Mouse (Mus musculus) limb, embryonic 14.5 days (tissue): ENCODE data around the gene Oxt. TPM values are rescaled to one million over a fixed set of nuclear protein-coding genes. Genes with fewer than 3 reads are reported as not detected.

Source experiments
- ATAC-seq: fragments of 200-750 bp; cut with Nextera tagmentation; 2 replicates; pipeline ENCODE4 v1.8.0; 2017; ENCODE audit warnings: low read depth, moderate number of reproducible peaks, moderate TSS enrichment; ENCODE audit not compliant: low FRiP score
- DNase-seq: peaks from one replicate; pipeline ENCODE4 v3.0.0-alpha.2; 2015; ENCODE audit warnings: low spot score
- H3K27ac ChIP-seq: fragments of 300-500 bp; sonication (generic); replicated peaks from 2 replicates; pipeline ENCODE4 v1.5.1; 2014; ENCODE audit warnings: low read depth, mild to moderate bottlenecking, low read length, moderate library complexity, mixed read lengths
- H3K27me3 ChIP-seq: fragments of 300-500 bp; sonication (generic); 2 replicates; pipeline ENCODE4 v1.6.1; 2014; ENCODE audit warnings: low read length, mixed read lengths; ENCODE audit not compliant: control insufficient read depth, insufficient read depth
- H3K36me3 ChIP-seq: fragments of 300-500 bp; sonication (generic); 2 replicates; pipeline ENCODE4 v1.6.1; 2014; ENCODE audit warnings: mild to moderate bottlenecking, low read length, moderate library complexity, mixed read lengths; ENCODE audit not compliant: control insufficient read depth, insufficient read depth
- H3K4me1 ChIP-seq: fragments of 300-500 bp; sonication (generic); 2 replicates; pipeline ENCODE4 v1.6.1; 2014; ENCODE audit warnings: antibody characterized with exemption, low read length, mixed read lengths; ENCODE audit not compliant: control insufficient read depth, insufficient read depth
- H3K4me2 ChIP-seq: fragments of 300-500 bp; sonication (generic); replicated peaks from 2 replicates; pipeline ENCODE4 v1.6.1; 2014; ENCODE audit warnings: low read depth, mild to moderate bottlenecking, low read length, moderate library complexity; ENCODE audit not compliant: severe bottlenecking
- H3K4me3 ChIP-seq: fragments of 300-500 bp; sonication (generic); replicated peaks from 2 replicates; pipeline ENCODE4 v1.5.1; 2014; ENCODE audit warnings: low read length
- H3K9ac ChIP-seq: fragments of 300-500 bp; sonication (generic); 2 replicates; pipeline ENCODE4 v1.6.1; 2014; ENCODE audit warnings: mild to moderate bottlenecking, low read depth, low read length, moderate library complexity; ENCODE audit not compliant: severe bottlenecking
- H3K9me3 ChIP-seq: fragments of 300-500 bp; sonication (generic); 2 replicates; pipeline ENCODE4 v1.6.1; 2016; ENCODE audit warnings: low read length; ENCODE audit not compliant: control insufficient read depth
- POLR2A ChIP-seq: fragments of 200-500 bp; IDR thresholded peaks from 2 replicates; pipeline ENCODE4 v1.8.0; 2012; ENCODE audit warnings: inconsistent platforms, mild to moderate bottlenecking, moderate library complexity, borderline replicate concordance; ENCODE audit not compliant: insufficient read depth, insufficient read length; ENCODE audit errors: extremely low read depth
- WGBS: fragments of 180-500 bp; shearing (Covaris S2); extraction: QIAGEN DNeasy Blood & Tissue Kit; methylation state at CpG from one replicate; pipeline ENCODE4 v1.1.7; 2014; 5-methylcytosine and 5-hydroxymethylcytosine counted together
- polyA plus RNA-seq, 2 experiments: library from polyadenylated mRNA; depleted of rRNA in 1 of 2; stranded (reverse) in 1 of 2; unstranded in 1 of 2; fragments of >200 nt; fragmentation: Nextera tagmentation in 1 of 2; extraction: Ambion mirVana in 1 of 2; gene quantifications; 2 replicates each; pipeline versions ENCODE4 v1.2.1 to v1.2.3; 2012 to 2014

Oxt gene
- polyA plus RNA-seq, 2 experiments = 0.19 TPM; not detected in 1

GRCm38 (mm10) chr2:130556292-130556691, 19.7 kb upstream of the Oxt start:
- ATAC-seq (no peak), DNase-seq (no peak)
- no peak for TF ChIP-seq POLR2A
- Histone ChIP-seq H3K9ac (no peak overlapping the region), H3K4me1 (no peaks in the 10 kb centered on the region), H3K9me3 (no peaks in the 10 kb centered on the region), H3K4me3 (no peak overlapping the region), H3K4me2 (no peak overlapping the region), H3K27ac (no peak overlapping the region), H3K27me3 (no peaks in the 10 kb centered on the region), H3K36me3 (peaks cover 55% of the 10 kb centered on the region)
- 91% methylated on average over 1 of the region's 1 CpGs for WGBS

DNA sequence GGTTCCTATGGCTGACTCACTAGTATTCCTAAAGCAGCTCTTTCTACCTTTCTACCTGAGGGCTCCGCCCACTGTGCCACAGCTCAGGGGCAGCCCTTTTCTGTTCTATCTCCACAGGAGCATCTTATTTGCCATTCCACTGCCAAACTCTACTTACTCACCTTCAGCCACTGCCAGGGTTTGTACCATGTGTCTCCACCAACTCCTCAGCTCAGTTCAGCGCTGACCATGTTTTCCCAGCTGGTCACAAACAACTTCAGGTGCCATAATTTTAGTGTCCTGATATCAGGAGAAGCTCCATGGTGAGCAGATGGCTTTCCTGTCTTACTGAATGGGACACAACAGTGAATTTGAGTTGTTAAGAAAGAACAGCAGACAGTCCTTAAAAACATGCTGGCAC, 18.5 kb upstream of the Oxt start:
- TF ChIP-seq POLR2A = no peak
- WGBS = 95% methylated on average over 2 of the region's 2 CpGs
- no peaks in the 10 kb centered on the region for H3K9me3 ChIP-seq
- H3K27ac ChIP-seq = no peak overlapping the region
- H3K9ac ChIP-seq = no peak overlapping the region
- H3K27me3 ChIP-seq = no peaks in the 10 kb centered on the region
- H3K36me3 ChIP-seq = peaks cover 45% of the 10 kb centered on the region
- no peaks in the 10 kb centered on the region for H3K4me1 ChIP-seq
- ATAC-seq (no peak), DNase-seq (no peak)
- H3K4me2 ChIP-seq = no peak overlapping the region
- no peak overlapping the region for H3K4me3 ChIP-seq

GRCm38 (mm10) chr2:130558015-130558414, 18.0 kb upstream of the Oxt start:
- peaks cover 40% of the 10 kb centered on the region for H3K36me3 ChIP-seq
- 66% methylated on average over 2 of the region's 2 CpGs for WGBS
- ATAC-seq = no peak
- no peaks in the 10 kb centered on the region for H3K9me3 ChIP-seq
- H3K27ac ChIP-seq = no peak overlapping the region
- H3K4me1 ChIP-seq = peaks cover 3% of the 10 kb centered on the region; the same call in 1 of the 2 replicates
- no peaks in the 10 kb centered on the region for H3K27me3 ChIP-seq
- no peak for DNase-seq
- no peak overlapping the region for H3K4me3 ChIP-seq
- TF ChIP-seq POLR2A = no peak
- H3K4me2 ChIP-seq = no peak overlapping the region
- H3K9ac ChIP-seq = no peak overlapping the region

- peaks cover 18% of the 10 kb centered on the region for H3K36me3 ChIP-seq
- DNase-seq (peak; percentile 92), ATAC-seq (peak; percentile 98)
- 0 out of 2 replicates have a peak within 1 kb of the TSS, but pooled peaks have one; percentile 9 for H3K27ac ChIP-seq
- H3K4me3 ChIP-seq = peak within 1 kb of the TSS; percentile 90
- H3K9me3 ChIP-seq = no peaks in the 10 kb centered on the region
- H3K27me3 ChIP-seq = no peaks in the 10 kb centered on the region
- peaks cover 14% of the 10 kb centered on the region for H3K4me1 ChIP-seq
- under 1% methylated on average over 59 of the region's 61 CpGs for WGBS
- peak within 1 kb of the TSS; percentile 55 for H3K4me2 ChIP-seq
- TF ChIP-seq POLR2A = 0 out of 2 replicates have a peak, but pooled peaks have one; percentile 37
- peak within 1 kb of the TSS; percentile 86 for H3K9ac ChIP-seq
These were observed 12.5 kb upstream of the Oxt start, which contains the start of gene Mrps26 for GRCm38 (mm10) chr2:130563212-130564055. Mrps26 (plus strand) TSS chr2:130563742.

DNA sequence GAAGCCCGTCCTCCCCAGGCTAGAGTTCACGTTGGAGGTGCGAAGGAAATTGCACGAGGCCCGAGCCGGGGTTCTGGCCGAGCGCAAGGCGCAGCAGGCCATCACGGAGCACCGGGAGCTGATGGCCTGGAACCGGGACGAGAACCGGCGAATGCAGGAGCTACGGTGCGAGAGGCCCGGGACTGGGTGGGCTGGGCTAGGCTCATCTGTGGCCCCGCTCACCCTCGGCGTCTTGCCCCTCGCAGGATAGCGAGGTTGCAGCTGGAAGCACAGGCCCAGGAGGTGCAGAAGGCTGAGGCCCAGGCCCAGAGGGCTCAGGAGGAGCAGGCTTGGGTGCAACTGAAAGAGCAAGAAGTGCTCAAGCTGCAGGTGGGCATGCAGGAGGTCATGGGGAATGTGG, 11.9 kb upstream of the Oxt start:
- WGBS = 5% methylated on average over 23 of the region's 23 CpGs
- Histone ChIP-seq H3K27ac (no peak overlapping the region), H3K4me2 (peak overlapping the region; percentile 55), H3K27me3 (no peaks in the 10 kb centered on the region), H3K9me3 (no peaks in the 10 kb centered on the region), H3K9ac (peak overlapping the region; percentile 86), H3K4me1 (peaks cover 14% of the 10 kb centered on the region), H3K36me3 (peaks cover 16% of the 10 kb centered on the region), H3K4me3 (peak overlapping the region; percentile 90)
- TF ChIP-seq POLR2A = no peak
- no peak for DNase-seq
- ATAC-seq = no peak
